Mouse (Mus musculus) ES-Bruce4 (cell line): Measurements from ENCODE around the gene Car7. TPM values are rescaled to one million over a fixed set of nuclear protein-coding genes. Genes with fewer than 3 reads are reported as not detected.

ENCODE experiments used
- H3K27ac ChIP-seq: 2 replicates; pipeline ENCODE4 v1.5.1; 2012; ENCODE audit warnings: low read length, inconsistent platforms; ENCODE audit not compliant: insufficient read depth
- H3K27me3 ChIP-seq: 2 replicates; pipeline ENCODE4 v1.6.1; 2012; ENCODE audit warnings: mild to moderate bottlenecking, low read length, inconsistent platforms; ENCODE audit not compliant: control insufficient read depth, poor library complexity, insufficient read depth, severe bottlenecking
- H3K36me3 ChIP-seq: 2 replicates; pipeline ENCODE4 v1.6.1; 2012; ENCODE audit warnings: inconsistent platforms, mild to moderate bottlenecking, low read length, moderate library complexity; ENCODE audit not compliant: control insufficient read depth, poor library complexity, insufficient read depth, severe bottlenecking
- H3K4me1 ChIP-seq: one replicate; pipeline ENCODE4 v1.8.1; 2011; ENCODE audit warnings: low read length; ENCODE audit not compliant: control insufficient read depth, insufficient read depth
- H3K4me3 ChIP-seq: 2 replicates; pipeline ENCODE4 v1.5.1; 2011; ENCODE audit warnings: low read depth, mild to moderate bottlenecking, low read length
- H3K9ac ChIP-seq: 2 replicates; pipeline ENCODE4 v1.6.1; 2012; ENCODE audit warnings: low read depth, mild to moderate bottlenecking, inconsistent platforms; ENCODE audit not compliant: poor library complexity, severe bottlenecking
- H3K9me3 ChIP-seq: replicated peaks from 2 replicates; pipeline ENCODE4 v1.6.1; 2012; ENCODE audit warnings: mild to moderate bottlenecking, low read length, inconsistent platforms; ENCODE audit not compliant: control insufficient read depth, poor library complexity, insufficient read depth, severe bottlenecking
- CTCF ChIP-seq: IDR thresholded peaks from one replicate; pipeline ENCODE4 v1.8.1; 2011; ENCODE audit warnings: low read depth, low read length
- EP300 ChIP-seq: IDR thresholded peaks from 2 replicates; pipeline ENCODE4 v1.6.1; 2011; ENCODE audit warnings: low read depth, low read length; ENCODE audit not compliant: insufficient read depth
- POLR2A ChIP-seq: IDR thresholded peaks from one replicate; pipeline ENCODE4 v1.8.1; 2011; ENCODE audit warnings: low read length; ENCODE audit not compliant: insufficient read depth
- polyA plus RNA-seq: library from polyadenylated mRNA; stranded (reverse); fragments of >200 nt; gene quantifications from 2 replicates; pipeline ENCODE4 v1.2.4, GENCODE M21; 2011; ENCODE audit warnings: low read depth; ENCODE audit not compliant: missing spikeins, insufficient read depth, insufficient read length

Gene Car7
- polyA plus RNA-seq, 1 experiment: 1.4 TPM

- Histone ChIP-seq H3K27ac (no peak overlapping the region), H3K9me3 (no peaks in the 10 kb centered on the region), H3K4me1 (no peaks in the 10 kb centered on the region), H3K27me3 (no peaks in the 10 kb centered on the region), H3K36me3 (no peaks in the 10 kb centered on the region), H3K4me3 (no peak overlapping the region), H3K9ac (no peak overlapping the region)
- TF ChIP-seq CTCF (no peak), POLR2A (no peak), EP300 (no peak)
These were observed 22.7 kb downstream of the Car7 start for GRCm38 (mm10) chr8:104557226-104557625.

GRCm38 (mm10) chr8:104560731-104561130 is 26.2 kb downstream of the Car7 start:
- Histone ChIP-seq H3K4me3 (no peak overlapping the region), H3K27ac (no peak overlapping the region), H3K4me1 (no peaks in the 10 kb centered on the region), H3K9me3 (no peaks in the 10 kb centered on the region), H3K36me3 (no peaks in the 10 kb centered on the region), H3K27me3 (no peaks in the 10 kb centered on the region), H3K9ac (no peak overlapping the region)
- no peak for TF ChIP-seq CTCF
- TF ChIP-seq EP300: no peak
- no peak for TF ChIP-seq POLR2A

GRCm38 (mm10) chr8:104564633-104565456 is 30.4 kb downstream of the Car7 start:
- H3K36me3 ChIP-seq: no peaks in the 10 kb centered on the region
- H3K4me3 ChIP-seq: no peak overlapping the region
- no peak overlapping the region for H3K27ac ChIP-seq
- no peak overlapping the region for H3K9ac ChIP-seq
- no peaks in the 10 kb centered on the region for H3K9me3 ChIP-seq
- no peak for TF ChIP-seq POLR2A
- TF ChIP-seq CTCF: peak; percentile 81
- H3K27me3 ChIP-seq: no peaks in the 10 kb centered on the region
- no peaks in the 10 kb centered on the region for H3K4me1 ChIP-seq

GRCm38 (mm10) chr8:104565457-104565798 is 30.9 kb downstream of the Car7 start:
- Histone ChIP-seq H3K4me1 (no peaks in the 10 kb centered on the region), H3K9ac (no peak overlapping the region), H3K27me3 (no peaks in the 10 kb centered on the region), H3K9me3 (no peaks in the 10 kb centered on the region), H3K4me3 (no peak overlapping the region), H3K27ac (no peak overlapping the region), H3K36me3 (no peaks in the 10 kb centered on the region)
- TF ChIP-seq POLR2A: no peak
- no peak for TF ChIP-seq CTCF
- no peak for TF ChIP-seq EP300

- no peak for TF ChIP-seq EP300
- no peak for TF ChIP-seq CTCF
- no peak for TF ChIP-seq POLR2A
- no peaks in the 10 kb centered on the region for H3K36me3 ChIP-seq
- no peaks in the 10 kb centered on the region for H3K9me3 ChIP-seq
- H3K9ac ChIP-seq: no peak overlapping the region
- H3K27ac ChIP-seq: no peak overlapping the region
- H3K4me1 ChIP-seq: no peaks in the 10 kb centered on the region
- H3K27me3 ChIP-seq: no peaks in the 10 kb centered on the region
- no peak overlapping the region for H3K4me3 ChIP-seq
These were observed 35.1 kb downstream of the Car7 start for GRCm38 (mm10) chr8:104569559-104569958.
